Mouse (Mus musculus) urinary bladder, postnatal 4 days (tissue): Measurements from ENCODE around the gene Nup153.
A peak's percentile ranks its signal among the peaks of the same experiment; 100 is the strongest.

Experiments
- DNase-seq, 2 experiments: peaks; one replicate each; pipeline ENCODE4 v3.0.0; 2021 to 2022; ENCODE audit warnings: low spot score in 2 of 2

The Nup153 gene

GRCm38 (mm10) chr13:46727837-46728268 is at the start of gene Nup153:
TSS of gene Nup153 (minus strand) at chr13:46727940.
- peak; percentile 99 to 100 for DNase-seq

- no peak for DNase-seq
Measured at GRCm38 (mm10) chr13:46777461-46777860, 49.7 kb upstream of the Nup153 start.

- DNase-seq = no peak
Measured at GRCm38 (mm10) chr13:46776636-46777305, 49.0 kb upstream of the Nup153 start.

- no peak for DNase-seq
Measured at GRCm38 (mm10) chr13:46774998-46775397, 47.3 kb upstream of the Nup153 start.

- DNase-seq = no peak
Measured at GRCm38 (mm10) chr13:46772581-46772980, 44.8 kb upstream of the Nup153 start.

- DNase-seq = no peak
Measured at GRCm38 (mm10) chr13:46765361-46765760, 37.6 kb upstream of the Nup153 start.

- no peak for DNase-seq
Measured at GRCm38 (mm10) chr13:46763210-46763609, 35.5 kb upstream of the Nup153 start.

- DNase-seq = no peak
Measured at GRCm38 (mm10) chr13:46760921-46761320, 33.2 kb upstream of the Nup153 start.

GRCm38 (mm10) chr13:46759281-46759809 is 31.6 kb upstream of the Nup153 start:
- DNase-seq = no peak

GRCm38 (mm10) chr13:46758627-46759026 is 30.9 kb upstream of the Nup153 start:
- DNase-seq = no peak

- no peak for DNase-seq
Measured at GRCm38 (mm10) chr13:46757946-46758345, 30.2 kb upstream of the Nup153 start.

- DNase-seq = no peak
Measured at GRCm38 (mm10) chr13:46753294-46753693, 25.6 kb upstream of the Nup153 start.

GRCm38 (mm10) chr13:46752566-46753229 is 25.0 kb upstream of the Nup153 start:
- no peak for DNase-seq

GRCm38 (mm10) chr13:46748138-46748873 is 20.6 kb upstream of the Nup153 start:
- no peak for DNase-seq

GRCm38 (mm10) chr13:46743821-46744220 is 16.1 kb upstream of the Nup153 start:
- no peak for DNase-seq

- DNase-seq = no peak
Measured at GRCm38 (mm10) chr13:46742367-46742766, 14.6 kb upstream of the Nup153 start.

- DNase-seq = no peak
Measured at GRCm38 (mm10) chr13:46739426-46739825, 11.7 kb upstream of the Nup153 start.

- DNase-seq = no peak
Measured at GRCm38 (mm10) chr13:46737482-46737881, 9.7 kb upstream of the Nup153 start.

GRCm38 (mm10) chr13:46736479-46736865 is 8.7 kb upstream of the Nup153 start:
- no peak for DNase-seq

- peak in 1 of 2 experiments; percentile 40 for DNase-seq
Measured at GRCm38 (mm10) chr13:46735808-46736478, 8.2 kb upstream of the Nup153 start.

- DNase-seq = no peak
Measured at GRCm38 (mm10) chr13:46735219-46735807, 7.6 kb upstream of the Nup153 start.
